Mouse (Mus musculus) stomach, postnatal 0 days (tissue): ENCODE data around the gene Hcrt.

Experiments used
- CTCF ChIP-seq: IDR thresholded peaks from 2 replicates; pipeline ENCODE4 v1.5.1; 2016; ENCODE audit warnings: antibody characterized with exemption, low read depth, mild to moderate bottlenecking, moderate library complexity
- EP300 ChIP-seq: optimal IDR thresholded peaks from 2 replicates; pipeline ENCODE3; 2016; ENCODE audit warnings: antibody characterized with exemption

DNA sequence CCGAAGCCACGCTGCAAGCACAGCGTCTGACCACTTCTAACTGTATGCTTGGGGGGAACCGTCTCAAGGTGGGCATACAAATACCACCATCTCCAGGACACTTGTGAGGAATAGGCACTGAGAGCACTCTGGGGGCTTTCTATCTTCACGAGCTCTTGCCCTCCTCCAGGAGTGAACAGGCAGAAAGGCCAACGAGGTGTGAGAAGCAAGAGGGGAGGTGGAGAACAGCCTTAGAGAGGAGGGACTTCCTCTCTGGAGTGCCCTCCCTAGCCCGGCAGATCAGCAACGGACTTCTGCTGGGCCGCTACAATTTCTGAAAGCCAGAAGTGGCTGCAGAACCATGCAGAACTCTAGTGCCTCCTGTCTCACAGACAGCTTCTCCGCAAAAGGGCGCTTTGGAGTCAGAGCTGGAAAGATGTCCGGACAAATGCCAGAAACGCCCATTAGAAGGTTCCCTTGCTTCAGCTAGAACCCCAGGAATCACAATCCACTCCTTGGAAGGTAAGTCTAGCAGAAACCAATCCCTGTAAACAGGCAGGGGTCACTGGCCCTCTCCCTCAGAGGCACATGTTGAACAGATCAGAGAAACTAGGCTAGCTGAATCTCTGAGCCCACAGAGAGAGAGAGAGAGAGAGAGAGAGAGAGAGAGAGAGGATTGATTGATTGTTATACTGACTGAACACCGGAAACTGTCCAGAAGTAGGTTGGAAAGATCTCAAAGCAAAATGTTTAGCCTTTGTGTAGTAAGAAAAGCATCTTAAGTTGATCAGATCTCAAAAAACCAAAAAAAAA lies 26.6 kb downstream of the Hcrt start:
- no peak for TF ChIP-seq CTCF
- TF ChIP-seq EP300: no peak
